ENCODE assay signal across 10 mouse cellular contexts in the genomic region with DNA sequence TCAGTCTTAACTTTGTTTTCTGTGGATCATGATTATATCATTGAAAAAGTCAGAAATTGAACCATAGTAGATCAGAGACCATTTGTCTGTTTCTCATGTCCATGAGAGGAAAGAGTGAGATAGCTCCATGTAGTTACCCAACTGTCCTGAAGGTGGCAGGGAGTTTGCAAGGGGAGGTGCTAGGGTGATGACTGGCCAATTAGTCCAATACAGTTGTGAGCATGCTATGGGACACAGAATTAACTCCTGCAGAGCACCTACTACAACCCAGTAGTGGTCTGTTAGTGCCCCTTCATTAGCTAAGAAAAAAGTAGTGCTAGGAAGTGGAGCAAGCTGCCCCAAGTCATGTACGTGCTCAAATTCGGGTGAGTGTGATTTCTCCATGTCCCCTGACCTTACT.
A peak's percentile ranks its signal among the peaks of the same experiment; 100 is the strongest.
DNase-seq lines count a peak whose midpoint lies in the region; TF ChIP-seq lines count a peak whose summit lies in the region.
"Had no signal": no experiment of that assay in that cellular context is flagged by ENCODE, and none has a peak within 500 bp of the region (broad histone marks: within the 10 kb centered on the region; RNA-seq: fewer than 3 reads in every experiment).

No protein-coding gene starts in this region.

- peak; percentile 29; the same call in 1 of the 2 replicates for TF ChIP-seq CTCF in brain, embryonic 14.5 days (IDR thresholded peaks at IDR 0.05; ENCODE audit: borderline replicate concordance, extremely low read depth, insufficient read depth, insufficient read length)

- no peak for TF ChIP-seq POLR2A in brain, embryonic 14.5 days (IDR thresholded peaks at IDR 0.05; ENCODE audit: borderline replicate concordance, extremely low read depth, insufficient read depth, insufficient read length, poor library complexity, severe bottlenecking)

- DNase-seq in heart, adult 11 months, result peak; percentile 55
- no peak for DNase-seq in heart, postnatal 25 days (ENCODE audit: low spot score)
- DNase-seq in lung, postnatal 25 days (ENCODE audit: low spot score), result peak; percentile 1
- no peak for DNase-seq in lung, postnatal 36 days
- DNase-seq in brain, embryonic 14.5 days (ENCODE audit: low read depth), result no peak
- DNase-seq in cerebellum, adult 11-12 months, result no peak
- no peak for DNase-seq in gastrocnemius, postnatal 25 days
- DNase-seq in thymus, postnatal 25 days, result no peak
- DNase-seq: cerebellum, postnatal 36 days; kidney, postnatal 14 days had no signal

- intact Hi-C loops in heart, postnatal 25 days (cut with DNase I), result no loop called here

Comparison
In these comparisons a context has a peak if more than half of its experiments do, and no peak if none do; other contexts are left out.
1. DNase-seq: peak in heart, adult 11 months (single experiment) and lung, postnatal 25 days (single experiment); none in heart, postnatal 25 days (single experiment), lung, postnatal 36 days (single experiment), brain, embryonic 14.5 days (single experiment), cerebellum, adult 11-12 months (single experiment), gastrocnemius, postnatal 25 days (single experiment) and thymus, postnatal 25 days (single experiment).